Mouse (Mus musculus): ENCODE measurements around the gene Ap2s1. TPM values are rescaled to one million over a fixed set of nuclear protein-coding genes. Genes with fewer than 3 reads are reported as not detected.

Ap2s1 gene
- polyA plus RNA-seq, 1 experiment from 2014 or later: 377 TPM

- Histone ChIP-seq H3K9ac (replicated peaks; ENCODE audit: low read depth, low read length) (no peak overlapping the region), H3K4me3 (replicated peaks; ENCODE audit: low read length) (no peak overlapping the region), H3K9me3 (ENCODE audit: control insufficient read depth, low read length) (no peaks in the 10 kb centered on the region), H3K4me2 (ENCODE audit: low read length) (no peak overlapping the region), H3K27ac (ENCODE audit: low read length) (no peak overlapping the region), H3K27me3 (replicated peaks; ENCODE audit: control insufficient read depth, insufficient read depth, low read length) (no peaks in the 10 kb centered on the region), H3K36me3 (ENCODE audit: control insufficient read depth, insufficient read depth) (no peaks in the 10 kb centered on the region), H3K4me1 (replicated peaks; ENCODE audit: control insufficient read depth, insufficient read depth, low read length) (no peaks in the 10 kb centered on the region)
- WGBS: 89% methylated on average over 7 of the region's 7 CpGs
- no peak for ATAC-seq
Observed at GRCm38 (mm10) chr7:16763463-16764218, 25.4 kb downstream of the Ap2s1 start.

DNA sequence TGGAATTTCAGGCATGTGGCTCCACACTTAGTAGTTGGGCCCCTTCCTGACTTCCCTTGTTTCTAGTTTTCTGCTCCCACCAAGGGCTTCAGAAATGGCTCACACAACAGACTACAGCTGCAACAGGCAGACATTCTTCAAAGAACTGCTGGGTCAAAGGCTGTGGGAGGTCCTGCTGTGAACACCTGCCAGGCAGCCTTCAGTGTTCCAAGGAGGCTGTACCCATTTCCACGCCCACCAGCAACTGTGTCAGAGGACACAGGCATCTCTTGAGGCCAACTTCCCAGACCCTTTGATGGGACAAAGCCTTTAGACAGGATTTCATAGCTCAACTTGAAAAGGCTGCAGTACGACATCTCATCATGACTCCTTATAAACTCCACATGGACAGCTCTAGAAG, 28.2 kb downstream of the Ap2s1 start:
- no peaks in the 10 kb centered on the region for H3K4me1 ChIP-seq (replicated peaks; ENCODE audit: control insufficient read depth, insufficient read depth, low read length)
- H3K4me2 ChIP-seq (ENCODE audit: low read length): no peak overlapping the region
- no peaks in the 10 kb centered on the region for H3K27me3 ChIP-seq (replicated peaks; ENCODE audit: control insufficient read depth, insufficient read depth, low read length)
- 24% methylated on average over 2 of the region's 2 CpGs for WGBS
- H3K9ac ChIP-seq (replicated peaks; ENCODE audit: low read depth, low read length): no peak overlapping the region
- ATAC-seq: no peak
- no peaks in the 10 kb centered on the region for H3K36me3 ChIP-seq (ENCODE audit: control insufficient read depth, insufficient read depth)
- H3K4me3 ChIP-seq (replicated peaks; ENCODE audit: low read length): no peak overlapping the region
- H3K27ac ChIP-seq (ENCODE audit: low read length): no peak overlapping the region
- 0 out of 2 replicates have a peak, but pooled peaks cover 2% of the 10 kb centered on the region for H3K9me3 ChIP-seq (ENCODE audit: control insufficient read depth, low read length)

- no peak for ATAC-seq
- no peak overlapping the region for H3K4me2 ChIP-seq (ENCODE audit: low read length)
- no peaks in the 10 kb centered on the region for H3K27me3 ChIP-seq (replicated peaks; ENCODE audit: control insufficient read depth, insufficient read depth, low read length)
- peaks cover under 1% of the 10 kb centered on the region; the same call in 1 of the 2 replicates for H3K4me1 ChIP-seq (replicated peaks; ENCODE audit: control insufficient read depth, insufficient read depth, low read length)
- H3K36me3 ChIP-seq (ENCODE audit: control insufficient read depth, insufficient read depth): no peaks in the 10 kb centered on the region
- H3K27ac ChIP-seq (ENCODE audit: low read length): no peak overlapping the region
- no peaks in the 10 kb centered on the region for H3K9me3 ChIP-seq (ENCODE audit: control insufficient read depth, low read length)
- 60% methylated on average over 5 of the region's 5 CpGs for WGBS
- no peak overlapping the region for H3K4me3 ChIP-seq (replicated peaks; ENCODE audit: low read length)
- H3K9ac ChIP-seq (replicated peaks; ENCODE audit: low read depth, low read length): no peak overlapping the region
Observed at GRCm38 (mm10) chr7:16775888-16776287, 37.7 kb downstream of the Ap2s1 start.

DNA sequence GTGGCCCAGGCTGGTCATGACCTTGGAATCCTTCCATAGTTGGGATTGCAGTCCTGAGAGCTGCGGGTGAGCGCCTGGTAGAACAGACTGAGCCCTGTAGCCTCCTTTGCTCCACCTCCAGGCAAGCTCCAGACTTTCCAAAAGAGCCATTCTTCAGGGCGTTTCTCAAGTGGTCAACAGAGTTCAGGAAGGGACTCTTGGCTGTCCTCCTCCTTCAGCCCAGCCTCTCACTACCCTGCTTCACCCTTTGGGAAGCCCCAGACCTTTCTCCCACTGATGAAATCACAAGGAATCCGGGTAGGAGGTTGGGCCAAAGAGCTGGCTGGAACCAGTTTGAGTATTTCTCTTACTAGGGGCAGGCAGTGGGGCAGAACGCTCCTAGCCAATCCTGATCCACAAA, 41.9 kb downstream of the Ap2s1 start:
- Histone ChIP-seq H3K9ac (replicated peaks; ENCODE audit: low read depth, low read length) (no peak overlapping the region), H3K4me2 (ENCODE audit: low read length) (no peak overlapping the region), H3K27ac (ENCODE audit: low read length) (no peak overlapping the region), H3K36me3 (ENCODE audit: control insufficient read depth, insufficient read depth) (no peaks in the 10 kb centered on the region), H3K4me1 (replicated peaks; ENCODE audit: control insufficient read depth, insufficient read depth, low read length) (peaks cover 25% of the 10 kb centered on the region), H3K27me3 (replicated peaks; ENCODE audit: control insufficient read depth, insufficient read depth, low read length) (no peaks in the 10 kb centered on the region), H3K4me3 (replicated peaks; ENCODE audit: low read length) (no peak overlapping the region), H3K9me3 (ENCODE audit: control insufficient read depth, low read length) (no peaks in the 10 kb centered on the region)
- ATAC-seq: no peak
- WGBS: 76% methylated on average over 5 of the region's 5 CpGs

DNA sequence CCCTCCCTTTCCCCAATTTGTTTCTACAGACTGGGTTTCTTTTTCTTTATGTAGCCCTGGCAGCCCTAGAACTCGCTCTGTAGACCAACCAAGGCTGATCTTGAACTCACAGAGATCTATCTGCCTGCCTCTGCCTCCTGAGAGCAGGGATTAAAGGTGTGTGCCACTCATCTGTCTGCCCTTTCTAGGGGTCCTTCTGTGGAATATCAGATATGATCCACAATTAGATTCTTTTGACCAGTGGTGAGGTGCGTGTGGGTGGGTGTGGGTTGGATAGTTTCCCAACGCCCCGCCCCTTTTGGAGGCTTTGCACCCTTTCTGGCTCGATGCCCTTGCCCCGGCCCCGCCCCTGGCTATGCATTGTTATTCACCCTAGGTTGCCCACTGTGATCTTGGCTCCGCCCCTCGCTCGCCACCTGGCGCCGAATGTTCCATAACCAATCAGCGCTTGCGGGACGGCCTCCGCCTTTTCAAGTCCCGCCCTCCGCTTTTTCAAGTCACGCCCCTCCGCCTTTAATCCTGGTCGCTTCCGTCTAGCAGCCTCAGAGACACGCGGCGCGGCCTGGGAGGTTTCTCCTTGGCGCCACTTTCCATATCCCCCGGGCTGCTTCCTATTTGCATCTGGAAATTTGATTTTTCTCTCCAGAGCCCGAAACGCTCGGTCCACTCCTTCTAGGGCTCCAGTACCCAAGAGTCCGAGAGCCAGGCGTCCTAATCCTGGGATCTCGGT, 42.8 kb downstream of the Ap2s1 start, which contains the start of gene Slc1a5:
TSS of gene Slc1a5 (plus strand) at position 516 of the 730 bp plus-strand sequence.
- peaks cover 25% of the 10 kb centered on the region for H3K4me1 ChIP-seq (replicated peaks; ENCODE audit: control insufficient read depth, insufficient read depth, low read length)
- H3K9ac ChIP-seq (replicated peaks; ENCODE audit: low read depth, low read length): peak within 1 kb of the TSS; percentile 56
- H3K9me3 ChIP-seq (ENCODE audit: control insufficient read depth, low read length): no peaks in the 10 kb centered on the region
- no peak within 1 kb of the TSS for H3K27ac ChIP-seq (ENCODE audit: low read length)
- no peaks in the 10 kb centered on the region for H3K36me3 ChIP-seq (ENCODE audit: control insufficient read depth, insufficient read depth)
- H3K4me2 ChIP-seq (ENCODE audit: low read length): peak within 1 kb of the TSS; percentile 96
- peak within 1 kb of the TSS; percentile 56 for H3K4me3 ChIP-seq (replicated peaks; ENCODE audit: low read length)
- H3K27me3 ChIP-seq (replicated peaks; ENCODE audit: control insufficient read depth, insufficient read depth, low read length): no peaks in the 10 kb centered on the region
- WGBS: 2% methylated on average over 34 of the region's 34 CpGs
- ATAC-seq: peak; percentile 86

DNA sequence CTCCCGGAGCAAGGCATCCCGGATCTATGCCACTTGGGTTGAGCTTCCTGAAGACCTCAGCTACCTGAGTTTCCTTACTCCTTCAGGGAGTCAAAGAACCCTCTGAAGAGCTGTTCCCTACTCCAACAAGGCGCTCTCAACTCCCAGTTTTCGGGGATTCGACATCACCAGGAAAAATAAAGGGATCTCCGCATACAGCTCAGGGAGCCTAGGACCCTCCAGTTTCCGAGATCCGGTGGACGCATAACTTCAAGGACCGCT, 43.3 kb downstream of the Ap2s1 start:
- H3K4me1 ChIP-seq (replicated peaks; ENCODE audit: control insufficient read depth, insufficient read depth, low read length): peaks cover 25% of the 10 kb centered on the region
- H3K4me3 ChIP-seq (replicated peaks; ENCODE audit: low read length): peak overlapping the region; percentile 56
- no peaks in the 10 kb centered on the region for H3K27me3 ChIP-seq (replicated peaks; ENCODE audit: control insufficient read depth, insufficient read depth, low read length)
- 0% methylated on average over 10 of the region's 10 CpGs for WGBS
- no peaks in the 10 kb centered on the region for H3K9me3 ChIP-seq (ENCODE audit: control insufficient read depth, low read length)
- ATAC-seq: peak; percentile 24
- peak overlapping the region; percentile 56 for H3K9ac ChIP-seq (replicated peaks; ENCODE audit: low read depth, low read length)
- H3K4me2 ChIP-seq (ENCODE audit: low read length): peak overlapping the region; percentile 96
- no peaks in the 10 kb centered on the region for H3K36me3 ChIP-seq (ENCODE audit: control insufficient read depth, insufficient read depth)
- no peak overlapping the region for H3K27ac ChIP-seq (ENCODE audit: low read length)

DNA sequence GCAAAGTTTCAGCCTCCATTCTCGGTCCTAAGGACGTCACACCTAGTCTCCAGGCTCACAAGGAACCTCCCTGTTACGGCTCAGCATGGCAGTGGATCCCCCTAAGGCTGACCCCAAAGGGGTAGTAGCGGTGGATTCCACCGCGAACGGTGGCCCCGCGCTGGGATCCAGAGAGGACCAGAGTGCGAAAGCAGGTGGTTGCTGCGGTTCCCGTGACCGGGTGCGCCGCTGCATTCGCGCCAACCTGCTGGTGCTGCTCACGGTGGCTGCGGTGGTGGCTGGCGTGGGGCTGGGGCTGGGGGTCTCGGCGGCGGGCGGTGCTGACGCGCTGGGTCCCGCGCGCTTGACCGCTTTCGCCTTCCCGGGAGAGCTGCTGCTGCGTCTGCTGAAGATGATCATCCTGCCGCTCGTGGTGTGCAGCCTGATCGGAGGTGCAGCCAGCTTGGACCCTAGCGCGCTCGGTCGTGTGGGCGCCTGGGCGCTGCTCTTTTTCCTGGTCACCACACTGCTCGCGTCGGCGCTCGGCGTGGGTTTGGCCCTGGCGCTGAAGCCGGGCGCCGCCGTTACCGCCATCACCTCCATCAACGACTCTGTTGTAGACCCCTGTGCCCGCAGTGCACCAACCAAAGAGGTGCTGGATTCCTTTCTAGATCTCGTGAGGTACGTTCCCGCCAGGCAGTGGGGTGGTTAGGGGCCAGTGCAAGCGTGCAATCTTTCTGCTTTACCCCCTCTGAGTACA, 43.8 kb downstream of the Ap2s1 start:
- peak overlapping the region; percentile 96 for H3K4me2 ChIP-seq (ENCODE audit: low read length)
- H3K4me1 ChIP-seq (replicated peaks; ENCODE audit: control insufficient read depth, insufficient read depth, low read length): peaks cover 25% of the 10 kb centered on the region
- no peak overlapping the region for H3K27ac ChIP-seq (ENCODE audit: low read length)
- H3K27me3 ChIP-seq (replicated peaks; ENCODE audit: control insufficient read depth, insufficient read depth, low read length): no peaks in the 10 kb centered on the region
- no peaks in the 10 kb centered on the region for H3K36me3 ChIP-seq (ENCODE audit: control insufficient read depth, insufficient read depth)
- H3K4me3 ChIP-seq (replicated peaks; ENCODE audit: low read length): peak overlapping the region; percentile 56
- under 1% methylated on average over 60 of the region's 60 CpGs for WGBS
- peak overlapping the region; percentile 56 for H3K9ac ChIP-seq (replicated peaks; ENCODE audit: low read depth, low read length)
- H3K9me3 ChIP-seq (ENCODE audit: control insufficient read depth, low read length): no peaks in the 10 kb centered on the region
- peak; percentile 32 for ATAC-seq

DNA sequence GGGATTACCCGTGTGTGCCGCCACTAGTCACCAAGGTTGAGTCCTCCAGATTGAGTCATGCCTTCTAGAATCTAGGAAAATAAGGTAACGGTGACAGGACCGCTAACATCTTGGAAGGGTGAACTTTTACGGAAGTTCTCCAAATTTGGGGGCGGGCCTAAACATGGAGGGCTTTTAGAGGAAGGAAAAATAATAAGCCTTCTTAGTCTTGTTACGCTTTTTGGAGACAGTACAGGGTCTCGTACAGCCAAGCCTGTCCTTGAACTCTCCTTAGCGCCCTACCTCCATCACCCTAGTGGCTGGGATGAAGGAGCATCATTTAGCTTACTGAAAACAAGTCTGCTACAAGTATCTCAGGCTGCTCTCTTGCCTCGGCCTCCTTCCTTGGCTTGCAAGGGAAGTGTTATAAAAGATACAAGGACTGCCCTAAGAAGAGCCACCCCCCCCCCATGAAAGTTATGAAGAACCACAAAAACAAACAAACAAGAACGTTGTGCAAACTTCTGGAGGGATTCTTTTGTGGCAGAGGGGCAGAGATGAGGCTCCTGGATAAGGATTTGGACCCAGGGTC, 44.4 kb downstream of the Ap2s1 start:
- Histone ChIP-seq H3K27ac (ENCODE audit: low read length) (no peak overlapping the region), H3K4me2 (ENCODE audit: low read length) (peak overlapping the region; percentile 96), H3K4me3 (replicated peaks; ENCODE audit: low read length) (peak overlapping the region; percentile 56), H3K4me1 (replicated peaks; ENCODE audit: control insufficient read depth, insufficient read depth, low read length) (peaks cover 25% of the 10 kb centered on the region), H3K9me3 (ENCODE audit: control insufficient read depth, low read length) (no peaks in the 10 kb centered on the region), H3K27me3 (replicated peaks; ENCODE audit: control insufficient read depth, insufficient read depth, low read length) (no peaks in the 10 kb centered on the region), H3K36me3 (ENCODE audit: control insufficient read depth, insufficient read depth) (no peaks in the 10 kb centered on the region), H3K9ac (replicated peaks; ENCODE audit: low read depth, low read length) (peak overlapping the region; percentile 56)
- no peak for ATAC-seq
- 5% methylated on average over 11 of the region's 11 CpGs for WGBS

DNA sequence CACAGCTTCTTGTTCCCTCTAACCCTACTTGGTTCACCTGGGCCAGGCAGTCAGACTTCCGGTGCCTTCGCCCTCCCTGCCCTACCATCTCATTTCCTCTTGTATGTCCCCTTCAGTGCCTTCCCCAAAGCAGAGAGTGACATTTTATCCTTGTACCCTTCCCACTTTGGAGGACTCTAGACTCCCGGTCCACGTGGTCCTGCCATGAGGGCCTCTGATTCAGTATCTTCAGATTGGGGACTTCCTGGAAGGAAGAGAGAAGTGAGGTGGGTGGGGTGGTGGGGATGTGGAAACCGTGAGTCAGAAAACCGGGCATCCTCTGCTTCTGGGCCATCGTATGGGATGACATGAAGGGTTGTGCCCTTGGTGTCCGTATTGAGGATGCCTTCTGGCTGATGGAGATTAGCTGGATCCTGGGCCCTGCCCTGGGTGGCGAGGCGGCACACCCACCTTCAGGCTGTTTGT, 45.0 kb downstream of the Ap2s1 start:
- peaks cover 25% of the 10 kb centered on the region for H3K4me1 ChIP-seq (replicated peaks; ENCODE audit: control insufficient read depth, insufficient read depth, low read length)
- 22% methylated on average over 10 of the region's 10 CpGs for WGBS
- ATAC-seq: no peak
- H3K4me3 ChIP-seq (replicated peaks; ENCODE audit: low read length): peak overlapping the region; percentile 56; the same call in 1 of the 2 replicates
- 0 out of 2 replicates have a peak overlapping the region, but pooled peaks have one; percentile 6 for H3K9ac ChIP-seq (replicated peaks; ENCODE audit: low read depth, low read length)
- H3K36me3 ChIP-seq (ENCODE audit: control insufficient read depth, insufficient read depth): no peaks in the 10 kb centered on the region
- H3K9me3 ChIP-seq (ENCODE audit: control insufficient read depth, low read length): no peaks in the 10 kb centered on the region
- no peaks in the 10 kb centered on the region for H3K27me3 ChIP-seq (replicated peaks; ENCODE audit: control insufficient read depth, insufficient read depth, low read length)
- peak overlapping the region; percentile 96 for H3K4me2 ChIP-seq (ENCODE audit: low read length)
- no peak overlapping the region for H3K27ac ChIP-seq (ENCODE audit: low read length)
